Mouse (Mus musculus) megakaryocyte, adult 5-6 weeks (primary cell): ENCODE results near the gene Trappc10. TPM values are rescaled to one million over a fixed set of nuclear protein-coding genes. Genes with fewer than 3 reads are reported as not detected.
A peak's percentile ranks its signal among the peaks of the same experiment; 100 is the strongest.

ENCODE experiments used
- ATAC-seq: 2 replicates; pipeline ENCODE4 v1.8.0; 2016; ENCODE audit warnings: mild to moderate bottlenecking, inconsistent platforms; ENCODE audit not compliant: poor library complexity, severe bottlenecking
- total RNA-seq, 2 experiments: library from RNA; stranded (forward) in 1 of 2; stranded (reverse) in 1 of 2; fragments of 153-499, 151-499 nt in 1 of 2; fragments of 221-1000, 200-1000 nt in 1 of 2; gene quantifications; 2 replicates each; pipeline versions ENCODE4 v1.2.3 to v1.2.4; 2015 to 2017

Gene Trappc10
- total RNA-seq, 2 experiments from 2014 or later: 26.1 to 26.9 TPM

DNA sequence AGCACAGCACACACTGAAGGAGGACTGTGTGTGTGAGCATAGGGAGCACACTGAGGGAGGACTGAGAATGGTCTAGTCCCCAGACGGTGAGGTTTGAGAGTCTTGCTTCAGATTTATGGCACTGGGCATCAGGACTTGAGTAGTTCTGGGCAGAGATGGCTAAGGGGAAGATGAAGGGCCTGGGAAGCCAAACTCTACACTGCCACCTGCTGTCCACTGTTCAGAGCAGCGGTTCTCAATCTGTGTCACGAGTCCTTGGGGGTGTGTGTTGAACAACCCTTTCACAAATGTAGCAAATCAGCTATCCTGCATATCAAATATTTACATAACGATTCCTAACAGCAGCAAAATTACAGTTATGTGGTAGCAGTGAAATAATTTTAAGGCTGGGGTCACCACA lies 80.5 kb downstream of the Trappc10 start:
- peak; percentile 58 for ATAC-seq

GRCm38 (mm10) chr10:78163241-78163640 lies 81.2 kb downstream of the Trappc10 start:
- ATAC-seq: no peak

DNA sequence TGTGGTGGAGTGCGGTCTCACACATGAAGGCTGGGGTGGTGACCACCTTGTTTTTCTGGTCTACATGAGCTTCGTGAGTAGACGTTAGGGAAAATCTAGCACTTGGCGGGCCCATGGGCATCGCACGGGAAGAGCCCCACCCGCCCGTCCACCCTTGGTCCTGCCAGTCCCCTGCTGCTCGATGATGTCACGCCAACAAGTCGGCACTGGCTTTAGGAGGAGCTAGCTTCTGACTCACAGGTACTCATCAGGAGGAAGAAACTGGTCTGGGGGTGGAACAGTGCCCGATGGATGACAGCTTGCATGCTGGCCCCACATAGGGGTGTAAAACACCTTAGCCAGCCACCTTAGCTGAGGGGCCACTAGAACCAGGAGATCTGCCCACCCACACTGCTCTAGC lies 81.8 kb downstream of the Trappc10 start:
- ATAC-seq: no peak

DNA sequence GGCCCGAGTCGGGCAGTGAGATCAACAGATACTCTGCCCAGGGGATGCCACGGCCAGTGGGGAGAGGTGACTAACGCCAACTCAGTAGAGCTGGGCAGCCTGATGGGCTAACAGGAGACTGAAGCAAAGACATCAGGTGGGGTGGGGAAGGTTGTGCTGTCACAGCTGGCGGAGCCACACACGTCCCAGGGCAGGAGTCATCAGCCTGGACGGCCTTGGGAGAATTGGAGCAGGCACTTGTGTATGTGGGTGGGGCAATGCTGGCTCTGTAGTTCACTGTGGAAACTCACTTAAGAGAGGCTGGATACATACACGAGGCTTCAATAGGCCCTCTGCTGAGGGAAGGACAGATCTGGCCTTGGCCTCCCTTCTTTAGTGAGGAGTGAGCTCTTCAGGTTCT lies 83.3 kb downstream of the Trappc10 start:
- ATAC-seq: no peak

DNA sequence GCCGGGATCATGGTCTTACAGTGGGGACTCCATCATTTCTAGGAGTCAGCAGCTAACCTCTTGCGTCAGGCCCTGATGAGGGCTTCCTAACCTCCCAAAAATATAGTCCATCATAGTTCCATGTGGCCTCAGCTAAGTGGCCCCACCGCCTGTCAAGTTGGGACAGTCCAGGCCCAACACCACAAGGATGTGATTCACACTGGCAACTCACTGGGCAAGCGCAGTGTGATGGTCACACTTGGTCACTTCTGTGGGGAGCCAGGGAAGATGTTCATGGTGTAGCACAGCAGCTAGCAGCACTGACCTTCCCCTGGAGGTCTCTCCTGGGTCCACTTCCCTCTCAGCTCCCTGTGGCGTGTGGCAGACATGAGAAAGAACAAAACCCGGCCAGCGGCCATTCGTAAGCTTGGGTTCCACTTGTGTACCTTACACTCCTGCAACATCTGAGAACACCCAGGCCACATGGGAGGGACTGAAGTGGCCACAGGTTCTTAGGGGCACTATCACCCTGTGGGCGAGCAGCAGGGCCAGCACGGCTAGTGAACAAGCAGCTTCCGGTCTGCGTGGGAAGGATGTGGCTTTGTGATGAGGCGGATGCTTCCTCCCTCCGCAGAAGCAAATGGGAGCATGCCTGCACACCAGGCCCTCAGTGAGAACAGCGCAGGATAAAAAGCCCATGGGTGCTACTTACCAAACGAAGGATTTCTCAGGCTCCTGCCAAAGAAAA lies 83.9 kb downstream of the Trappc10 start:
- ATAC-seq: peak; percentile 55

DNA sequence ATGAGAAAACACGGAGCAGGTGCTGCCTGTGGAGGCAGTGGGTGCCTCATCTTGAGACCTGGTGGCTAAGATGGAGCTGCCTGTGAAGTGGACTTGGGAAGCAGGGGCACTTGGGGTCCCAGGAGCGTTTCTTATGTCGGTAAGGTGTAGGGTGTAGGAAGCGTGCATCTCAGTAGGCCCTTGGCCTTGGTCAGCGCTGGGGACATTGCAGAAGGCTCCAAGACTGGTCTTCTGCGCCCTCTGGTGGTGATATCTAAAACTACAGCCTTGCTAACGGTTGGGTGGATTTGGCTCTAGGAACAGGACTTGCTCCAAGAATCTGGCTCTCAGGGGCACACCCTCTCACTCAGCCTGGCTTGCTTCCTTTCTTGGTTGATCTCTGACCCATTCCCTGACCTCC lies 84.5 kb downstream of the Trappc10 start:
- peak; percentile 77 for ATAC-seq

- ATAC-seq: peak; percentile 51
These were observed 85.1 kb downstream of the Trappc10 start for GRCm38 (mm10) chr10:78159252-78159878.

DNA sequence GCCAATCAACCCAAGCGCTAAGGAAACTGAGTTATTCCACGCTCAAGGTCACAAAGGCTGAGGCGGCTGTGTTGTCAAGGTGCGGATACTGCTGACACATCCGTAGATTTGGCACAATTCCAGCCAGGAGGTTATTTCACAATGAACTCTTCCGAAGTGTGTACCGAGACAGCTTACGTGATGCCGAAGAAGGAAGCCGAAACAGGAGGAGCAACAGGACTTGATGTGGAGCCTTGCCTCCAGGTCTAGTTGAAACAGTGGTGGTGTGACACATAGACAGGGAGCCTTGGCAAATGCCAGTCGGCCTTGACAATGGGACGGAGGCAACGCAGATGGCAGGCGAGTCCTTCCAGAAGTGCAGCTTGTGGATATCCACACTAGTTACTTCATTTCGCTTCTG lies 86.4 kb downstream of the Trappc10 start:
- peak; percentile 14; the same call in 1 of the 2 replicates for ATAC-seq

- ATAC-seq: no peak
These were observed 87.5 kb downstream of the Trappc10 start for GRCm38 (mm10) chr10:78156926-78157325.

DNA sequence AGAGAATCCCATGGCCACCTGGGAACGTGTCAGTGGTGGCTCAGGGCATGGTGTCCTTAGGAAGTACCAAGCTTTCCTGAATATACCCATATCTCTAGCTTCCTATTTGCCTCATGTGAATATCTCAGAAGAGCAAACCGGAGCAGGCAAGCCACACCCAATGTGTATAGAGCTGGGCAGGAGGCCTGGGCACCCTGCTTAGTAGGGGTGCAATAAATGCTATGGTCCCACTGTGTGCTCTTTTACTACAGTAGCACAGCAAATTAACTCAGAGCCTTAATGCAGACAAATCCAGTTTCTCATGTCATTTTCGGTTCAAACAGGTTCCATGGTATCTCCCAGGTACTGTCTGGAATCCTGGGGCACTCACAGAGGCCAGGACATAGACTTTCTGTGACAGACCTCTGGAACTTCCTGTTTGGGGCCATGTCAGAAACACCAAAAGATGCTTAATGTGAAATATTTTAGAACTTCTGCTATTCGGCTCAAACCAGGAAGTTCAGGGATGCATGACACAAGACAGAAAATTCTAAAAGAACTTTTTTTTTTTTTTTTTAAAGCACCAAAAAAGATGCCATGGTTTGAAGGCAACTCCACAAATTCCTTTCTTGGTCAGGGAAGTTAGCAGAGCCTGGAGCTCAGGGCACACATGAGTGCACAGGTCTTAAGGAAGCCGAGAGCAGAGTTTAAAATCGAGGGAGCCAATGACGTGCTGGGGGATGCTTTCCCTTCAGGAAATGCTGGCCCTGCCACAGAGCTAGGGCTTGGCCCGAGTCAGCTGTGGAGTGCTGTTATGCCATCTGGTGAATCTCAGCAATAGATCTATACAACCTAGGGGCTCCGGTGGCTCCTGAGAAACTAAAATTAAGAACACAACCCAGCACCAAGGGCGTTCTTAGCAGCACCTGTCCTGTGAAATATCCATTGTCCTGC lies 95.3 kb downstream of the Trappc10 start:
- peak; percentile 90 for ATAC-seq

DNA sequence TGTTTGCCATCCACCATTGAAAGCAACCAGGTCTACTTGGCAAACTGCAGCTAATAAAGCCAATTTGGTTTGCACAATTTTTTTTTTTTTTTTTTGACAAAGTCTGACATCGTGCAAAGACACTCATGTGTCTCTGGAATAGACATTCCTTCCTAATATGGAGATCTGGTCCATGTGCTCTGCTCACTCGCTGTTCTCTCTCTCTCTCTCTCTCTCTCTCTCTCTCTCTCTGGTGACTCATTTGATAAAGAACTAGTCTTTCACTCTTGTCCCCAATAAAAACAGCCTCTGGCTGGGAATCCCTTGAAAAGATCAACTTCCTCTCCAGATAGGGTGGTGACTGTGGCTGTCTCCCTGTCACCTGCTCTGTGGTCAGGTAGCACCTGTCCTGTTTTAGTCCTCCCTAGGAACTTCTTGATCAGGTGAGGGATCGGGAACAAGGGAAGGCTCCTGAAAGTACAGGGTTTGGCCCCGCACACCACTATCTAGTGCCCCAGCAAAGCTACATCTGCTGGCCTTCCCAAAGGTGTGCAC lies 96.5 kb downstream of the Trappc10 start:
- ATAC-seq: no peak

- peak; percentile 34 for ATAC-seq
These were observed 100.5 kb downstream of the Trappc10 start for GRCm38 (mm10) chr10:78143727-78144505.

DNA sequence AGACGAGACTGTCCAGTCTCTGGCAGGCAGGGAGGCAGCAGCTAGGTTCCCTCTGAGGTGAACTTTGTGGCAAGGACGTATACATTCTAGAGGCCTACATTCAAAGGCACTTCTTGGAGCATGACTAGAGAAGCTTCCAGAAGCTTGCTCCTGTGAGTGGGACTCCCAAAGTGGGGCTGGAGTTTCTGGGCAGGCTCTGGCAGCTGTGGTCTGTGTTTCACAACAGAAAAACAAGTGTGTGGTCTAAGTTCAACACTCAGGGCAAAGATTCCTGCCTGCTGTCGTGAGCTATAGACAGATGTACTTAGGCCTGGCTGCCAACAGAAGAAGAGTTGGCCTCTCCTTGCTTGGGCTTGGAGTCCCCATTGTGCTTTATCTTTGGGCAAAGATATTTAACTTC lies 103.6 kb downstream of the Trappc10 start:
- ATAC-seq: no peak

DNA sequence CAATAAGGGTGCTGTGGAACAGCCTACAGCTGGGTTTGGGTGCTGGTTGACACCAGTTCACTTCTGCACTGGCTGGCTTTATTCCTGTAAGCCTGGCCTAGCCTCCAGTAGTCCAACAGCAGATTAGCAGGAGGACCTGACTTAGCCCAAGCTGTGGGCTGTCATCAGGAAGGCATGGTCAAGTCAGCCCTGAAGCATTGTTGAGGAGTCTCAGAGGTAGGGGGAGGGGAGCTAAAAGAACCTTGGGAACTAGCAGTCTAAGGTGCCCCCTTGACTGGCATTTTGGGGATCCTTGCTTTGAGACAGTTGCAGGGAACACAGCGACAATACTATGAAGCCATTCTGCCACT lies 104.2 kb downstream of the Trappc10 start:
- ATAC-seq: no peak

GRCm38 (mm10) chr10:78139572-78140250 lies 104.7 kb downstream of the Trappc10 start:
- no peak for ATAC-seq

GRCm38 (mm10) chr10:78138812-78139523 lies 105.5 kb downstream of the Trappc10 start:
- ATAC-seq: no peak

- no peak for ATAC-seq
These were observed 107.2 kb downstream of the Trappc10 start for GRCm38 (mm10) chr10:78137191-78137590.
